Mouse (Mus musculus) heart, embryonic 12.5 days (tissue): ENCODE measurements at regions not wholly inside any gene's neighbourhood (a gene's known extent, or its start where the extent isn't known, plus 50 kb on each side); places are given as distances from the start of the nearest gene placed in this dataset.

Experiments used
- ATAC-seq: fragments of 200-750 bp; cut with Nextera tagmentation; 2 replicates; pipeline ENCODE4 v1.8.0; 2017; ENCODE audit warnings: moderate TSS enrichment, moderate library complexity; ENCODE audit not compliant: insufficient number of reproducible peaks, low FRiP score
- H3K27ac ChIP-seq: fragments of 300-500 bp; sonication (generic); 2 replicates; pipeline ENCODE4 v1.5.1; 2016; ENCODE audit warnings: mild to moderate bottlenecking, moderate library complexity; ENCODE audit not compliant: poor library complexity, severe bottlenecking
- H3K27me3 ChIP-seq: fragments of 300-500 bp; sonication (generic); replicated peaks from 2 replicates; pipeline ENCODE4 v1.6.1; 2016; ENCODE audit warnings: mild to moderate bottlenecking, moderate library complexity
- H3K36me3 ChIP-seq: fragments of 300-500 bp; sonication (generic); 2 replicates; pipeline ENCODE4 v1.6.1; 2016; ENCODE audit warnings: mild to moderate bottlenecking, moderate library complexity
- H3K4me1 ChIP-seq: fragments of 300-500 bp; sonication (generic); replicated peaks from 2 replicates; pipeline ENCODE4 v1.6.1; 2016; ENCODE audit warnings: mild to moderate bottlenecking
- H3K4me2 ChIP-seq: fragments of 300-500 bp; sonication (generic); 2 replicates; pipeline ENCODE4 v1.6.1; 2016; ENCODE audit warnings: mild to moderate bottlenecking, moderate library complexity
- H3K4me3 ChIP-seq: fragments of 300-500 bp; sonication (generic); 2 replicates; pipeline ENCODE4 v1.5.1; 2016; ENCODE audit warnings: mild to moderate bottlenecking
- H3K9ac ChIP-seq: fragments of 300-500 bp; sonication (generic); 2 replicates; pipeline ENCODE4 v1.6.1; 2016; ENCODE audit warnings: mild to moderate bottlenecking, moderate library complexity
- H3K9me3 ChIP-seq: fragments of 300-500 bp; sonication (generic); replicated peaks from 2 replicates; pipeline ENCODE4 v1.6.1; 2016; ENCODE audit warnings: mild to moderate bottlenecking, moderate library complexity
- WGBS: fragments of 180-500 bp; shearing (Covaris S2); methylation state at CpG from one replicate; pipeline ENCODE4 v1.1.7; 2016; 5-methylcytosine and 5-hydroxymethylcytosine counted together

- H3K27ac ChIP-seq, result no peak overlapping the region
- H3K36me3 ChIP-seq, result no peaks in the 10 kb centered on the region
- no peak for ATAC-seq
- no peak overlapping the region for H3K4me2 ChIP-seq
- no peaks in the 10 kb centered on the region for H3K4me1 ChIP-seq
- WGBS, result 70% methylated on average over 12 of the region's 12 CpGs
- no peaks in the 10 kb centered on the region for H3K27me3 ChIP-seq
- no peak overlapping the region for H3K4me3 ChIP-seq
- no peak overlapping the region for H3K9ac ChIP-seq
- no peaks in the 10 kb centered on the region for H3K9me3 ChIP-seq
These were observed 57.5 kb upstream of the Ppp2r5c start for GRCm38 (mm10) chr12:110389439-110389838.

DNA sequence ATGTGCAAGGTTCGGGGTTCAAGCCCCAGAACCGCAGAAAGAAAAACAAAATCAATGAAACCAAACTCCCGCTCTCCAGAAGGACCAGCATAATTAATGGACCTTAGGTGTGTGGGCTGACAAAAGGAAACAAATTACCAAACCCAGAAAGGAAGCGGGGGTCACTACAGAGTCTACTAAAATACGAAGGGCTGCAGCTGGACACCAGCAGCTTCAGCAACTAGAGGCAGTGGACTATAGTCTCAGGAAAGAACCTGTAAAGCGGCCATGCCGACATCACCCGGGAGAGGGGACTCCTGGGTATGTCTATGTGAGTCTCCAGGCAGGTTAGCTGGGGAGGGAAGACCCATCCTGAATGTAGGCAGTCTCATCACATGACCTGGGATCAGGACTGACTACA, 55.5 kb upstream of the Ppp2r5c start:
- Histone ChIP-seq H3K36me3 (no peaks in the 10 kb centered on the region), H3K27me3 (no peaks in the 10 kb centered on the region), H3K27ac (no peak overlapping the region), H3K4me1 (no peaks in the 10 kb centered on the region), H3K4me2 (no peak overlapping the region), H3K9ac (no peak overlapping the region), H3K9me3 (no peaks in the 10 kb centered on the region), H3K4me3 (no peak overlapping the region)
- 88% methylated on average over 8 of the region's 8 CpGs for WGBS
- ATAC-seq, result no peak

- no peak for ATAC-seq
- H3K4me1 ChIP-seq, result no peaks in the 10 kb centered on the region
- no peaks in the 10 kb centered on the region for H3K9me3 ChIP-seq
- no peaks in the 10 kb centered on the region for H3K27me3 ChIP-seq
- 75% methylated on average over 7 of the region's 7 CpGs for WGBS
- no peak overlapping the region for H3K4me2 ChIP-seq
- H3K36me3 ChIP-seq, result no peaks in the 10 kb centered on the region
- H3K27ac ChIP-seq, result no peak overlapping the region
- no peak overlapping the region for H3K9ac ChIP-seq
- H3K4me3 ChIP-seq, result no peak overlapping the region
These were observed 53.4 kb upstream of the Ppp2r5c start for GRCm38 (mm10) chr12:110393555-110393954.
